Mouse (Mus musculus): ENCODE measurements around the gene Cacng3. TPM values are rescaled to one million over a fixed set of nuclear protein-coding genes. Genes with fewer than 3 reads are reported as not detected.

Cacng3 gene
- polyA plus RNA-seq, 3 experiments from 2014 or later = not detected

GRCm38 (mm10) chr7:122723358-122723876 lies 53.1 kb downstream of the Cacng3 start:
- no peak for ATAC-seq

- no peak for ATAC-seq
Observed at GRCm38 (mm10) chr7:122726376-122726775, 56.1 kb downstream of the Cacng3 start.

- no peak for ATAC-seq
Observed at GRCm38 (mm10) chr7:122728186-122728585, 57.9 kb downstream of the Cacng3 start.

GRCm38 (mm10) chr7:122728846-122729245 lies 58.6 kb downstream of the Cacng3 start:
- ATAC-seq = no peak

GRCm38 (mm10) chr7:122735323-122735722 lies 65.0 kb downstream of the Cacng3 start:
- no peak for ATAC-seq

- ATAC-seq = no peak
Observed at GRCm38 (mm10) chr7:122738541-122738940, 68.2 kb downstream of the Cacng3 start.

GRCm38 (mm10) chr7:122740663-122741062 lies 70.4 kb downstream of the Cacng3 start:
- no peak for ATAC-seq

GRCm38 (mm10) chr7:122755920-122756603 lies 85.8 kb downstream of the Cacng3 start:
- no peak for ATAC-seq

- ATAC-seq = no peak
Observed at GRCm38 (mm10) chr7:122758645-122759044, 88.4 kb downstream of the Cacng3 start.

GRCm38 (mm10) chr7:122764506-122764905 lies 94.2 kb downstream of the Cacng3 start:
- no peak for ATAC-seq

- ATAC-seq = no peak
Observed at GRCm38 (mm10) chr7:122768292-122769020, 98.2 kb downstream of the Cacng3 start.

GRCm38 (mm10) chr7:122779601-122780000 lies 109.3 kb downstream of the Cacng3 start:
- no peak for ATAC-seq

- no peak for ATAC-seq
Observed at GRCm38 (mm10) chr7:122789929-122790328, 119.6 kb downstream of the Cacng3 start.

- no peak for ATAC-seq
Observed at GRCm38 (mm10) chr7:122793655-122794346, 123.5 kb downstream of the Cacng3 start.

- ATAC-seq = no peak
Observed at GRCm38 (mm10) chr7:122795140-122795539, 124.8 kb downstream of the Cacng3 start.

GRCm38 (mm10) chr7:122800821-122801220 lies 130.5 kb downstream of the Cacng3 start:
- no peak for ATAC-seq

GRCm38 (mm10) chr7:122803839-122804496 lies 133.7 kb downstream of the Cacng3 start:
- no peak for ATAC-seq

- no peak for ATAC-seq
Observed at GRCm38 (mm10) chr7:122806531-122806930, 136.2 kb downstream of the Cacng3 start.

GRCm38 (mm10) chr7:122813724-122814123 lies 143.4 kb downstream of the Cacng3 start:
- no peak for ATAC-seq

GRCm38 (mm10) chr7:122817565-122817964 lies 147.3 kb downstream of the Cacng3 start:
- no peak for ATAC-seq

All from inflammation-experienced regulatory T-cells, adult 6 months (primary cell).